Mouse (Mus musculus) lung, postnatal 0 days (tissue): Measurements from ENCODE around the gene Spz1. TPM values are rescaled to one million over a fixed set of nuclear protein-coding genes. Genes with fewer than 3 reads are reported as not detected.

Source experiments
- ATAC-seq: fragments of 200-750 bp; cut with Nextera tagmentation; 2 replicates; pipeline ENCODE4 v1.8.0; 2017; ENCODE audit warnings: moderate library complexity
- DNase-seq: peaks from one replicate; pipeline ENCODE4 v3.0.0-alpha.2; 2016; ENCODE audit warnings: low spot score
- H3K27ac ChIP-seq: fragments of 300-500 bp; sonication (generic); 2 replicates; pipeline ENCODE4 v1.5.1; 2014; ENCODE audit warnings: antibody characterized with exemption, mild to moderate bottlenecking, low read length, mixed read lengths
- H3K27me3 ChIP-seq: fragments of 300-500 bp; sonication (generic); replicated peaks from 2 replicates; pipeline ENCODE4 v1.6.1; 2014; ENCODE audit warnings: low read length, mixed read lengths; ENCODE audit not compliant: insufficient read depth
- H3K36me3 ChIP-seq: fragments of 300-500 bp; sonication (generic); 2 replicates; pipeline ENCODE4 v1.6.1; 2014; ENCODE audit warnings: low read length, mixed read lengths; ENCODE audit not compliant: insufficient read depth
- H3K4me1 ChIP-seq: fragments of 300-500 bp; sonication (generic); 2 replicates; pipeline ENCODE4 v1.6.1; 2014; ENCODE audit warnings: antibody characterized with exemption, low read depth, low read length, mixed read lengths; ENCODE audit not compliant: insufficient read depth
- H3K4me2 ChIP-seq: fragments of 300-500 bp; sonication (generic); replicated peaks from 2 replicates; pipeline ENCODE4 v1.6.1; 2014; ENCODE audit warnings: low read depth, mild to moderate bottlenecking, low read length, moderate library complexity, mixed read lengths
- H3K4me3 ChIP-seq: fragments of 300-500 bp; sonication (generic); 2 replicates; pipeline ENCODE4 v1.5.1; 2014; ENCODE audit warnings: low read depth, low read length
- H3K9ac ChIP-seq: fragments of 300-500 bp; sonication (generic); replicated peaks from 2 replicates; pipeline ENCODE4 v1.6.1; 2014; ENCODE audit warnings: low read depth, mild to moderate bottlenecking
- H3K9me3 ChIP-seq: fragments of 300-500 bp; sonication (generic); 2 replicates; pipeline ENCODE4 v1.6.1; 2016; ENCODE audit warnings: low read length, mixed read lengths
- CTCF ChIP-seq: IDR thresholded peaks from 2 replicates; pipeline ENCODE4 v1.5.1; 2016; ENCODE audit warnings: antibody characterized with exemption, mild to moderate bottlenecking
- EP300 ChIP-seq: IDR thresholded peaks from 2 replicates; pipeline ENCODE4 v1.6.1; 2016; ENCODE audit warnings: antibody characterized with exemption, mild to moderate bottlenecking, control low read depth
- WGBS: fragments of 180-500 bp; shearing (Covaris S2); extraction: QIAGEN DNeasy Blood & Tissue Kit; methylation state at CpG from one replicate; pipeline ENCODE4 v1.1.7; 2014; 5-methylcytosine and 5-hydroxymethylcytosine counted together
- polyA plus RNA-seq: library from polyadenylated mRNA; unstranded; fragments of >200 nt; fragmentation: Nextera tagmentation; extraction: Ambion mirVana; gene quantifications from 2 replicates; pipeline ENCODE4 v1.2.1, GENCODE M21; 2015

Gene Spz1
- not detected in 2 replicates for polyA plus RNA-seq

DNA sequence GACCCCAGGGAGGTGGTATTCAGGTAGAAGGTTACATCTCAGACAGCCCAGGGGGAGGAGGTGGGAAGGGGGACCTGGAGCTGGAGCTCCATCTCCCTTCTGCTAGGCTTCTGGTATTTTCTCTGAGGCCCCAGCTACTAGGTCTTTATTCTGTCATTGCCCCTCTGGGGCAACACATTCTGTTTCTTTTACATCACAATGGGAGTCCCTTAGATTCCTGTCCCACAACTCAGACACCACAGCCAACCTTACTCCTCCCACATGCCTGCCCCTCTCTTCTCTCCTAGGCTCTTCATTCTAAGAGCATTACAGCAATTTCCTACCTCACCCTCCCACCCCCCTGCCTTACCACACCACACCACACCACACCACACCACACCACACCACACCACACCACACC lies at the start of gene Spz1:
Spz1 (minus strand) TSS at position 101 of the 400 bp plus-strand sequence.
- no peaks in the 10 kb centered on the region for H3K36me3 ChIP-seq
- ATAC-seq (no peak), DNase-seq (no peak)
- no peak within 1 kb of the TSS for H3K27ac ChIP-seq
- no peak for TF ChIP-seq EP300
- no peak for TF ChIP-seq CTCF
- no peak within 1 kb of the TSS for H3K4me2 ChIP-seq
- H3K9ac ChIP-seq = no peak within 1 kb of the TSS
- no peak within 1 kb of the TSS for H3K4me3 ChIP-seq
- no peaks in the 10 kb centered on the region for H3K4me1 ChIP-seq
- no peaks in the 10 kb centered on the region for H3K27me3 ChIP-seq
- no peaks in the 10 kb centered on the region for H3K9me3 ChIP-seq

- Histone ChIP-seq H3K27me3 (no peaks in the 10 kb centered on the region), H3K27ac (no peak overlapping the region), H3K9ac (no peak overlapping the region), H3K36me3 (no peaks in the 10 kb centered on the region), H3K9me3 (no peaks in the 10 kb centered on the region), H3K4me3 (no peak overlapping the region), H3K4me2 (no peak overlapping the region), H3K4me1 (peaks cover 8% of the 10 kb centered on the region; the same call in 1 of the 2 replicates)
- no peak for TF ChIP-seq CTCF
- TF ChIP-seq EP300 = no peak
- no peak for ATAC-seq
- WGBS = 63% methylated on average over 8 of the region's 8 CpGs
- DNase-seq = no peak
Observed at GRCm38 (mm10) chr13:92616459-92616858, 40.5 kb upstream of the Spz1 start.

DNA sequence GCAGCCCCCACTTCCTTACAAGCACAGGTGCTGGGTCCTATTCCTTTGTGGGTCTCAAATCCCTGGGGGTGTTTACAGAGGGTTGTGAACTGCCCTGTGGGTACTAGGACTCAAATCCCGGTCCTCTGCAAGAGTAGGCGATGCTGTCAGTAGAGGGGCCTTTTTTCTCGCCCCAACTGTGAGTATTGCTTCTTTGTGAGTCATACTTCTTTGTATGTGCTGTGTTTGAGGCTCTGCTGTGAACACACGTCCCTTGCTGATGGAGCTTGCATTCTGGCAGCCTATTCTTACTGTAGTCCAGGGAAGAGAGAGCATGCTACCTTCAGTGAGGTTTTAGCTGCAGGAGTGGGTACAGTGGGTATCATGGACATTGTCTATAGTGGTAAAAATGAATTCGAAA lies 39.2 kb upstream of the Spz1 start:
- DNase-seq (no peak), ATAC-seq (no peak)
- no peaks in the 10 kb centered on the region for H3K27me3 ChIP-seq
- no peak overlapping the region for H3K27ac ChIP-seq
- H3K4me2 ChIP-seq = no peak overlapping the region
- no peak overlapping the region for H3K9ac ChIP-seq
- H3K36me3 ChIP-seq = no peaks in the 10 kb centered on the region
- no peak for TF ChIP-seq EP300
- TF ChIP-seq CTCF = no peak
- no peak overlapping the region for H3K4me3 ChIP-seq
- H3K9me3 ChIP-seq = no peaks in the 10 kb centered on the region
- WGBS = 85% methylated on average over 5 of the region's 5 CpGs
- H3K4me1 ChIP-seq = peaks cover 8% of the 10 kb centered on the region; the same call in 1 of the 2 replicates

DNA sequence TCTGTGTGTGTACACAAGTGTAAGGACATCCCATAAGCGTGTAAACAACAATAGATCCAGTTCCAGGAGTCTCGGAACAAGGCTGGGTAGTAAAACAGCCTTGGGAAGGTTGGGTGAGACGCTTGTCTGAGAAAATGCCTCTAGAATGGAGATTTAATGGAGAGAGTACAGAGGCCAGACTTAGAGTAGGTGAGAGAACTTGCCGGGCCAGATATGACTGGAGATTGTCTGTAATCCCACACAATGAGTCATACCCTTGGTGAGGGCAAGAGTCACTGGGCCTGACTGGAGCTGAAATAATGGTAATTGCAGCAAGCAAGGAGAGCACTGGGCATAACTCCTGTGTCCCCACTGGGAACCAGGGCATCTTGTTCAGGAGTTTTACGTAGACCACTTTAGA lies 37.1 kb upstream of the Spz1 start:
- Histone ChIP-seq H3K4me3 (no peak overlapping the region), H3K4me1 (peaks cover 12% of the 10 kb centered on the region; the same call in 1 of the 2 replicates), H3K9me3 (no peaks in the 10 kb centered on the region), H3K9ac (no peak overlapping the region), H3K4me2 (peak overlapping the region; percentile 96; the same call in 1 of the 2 replicates), H3K27ac (no peak overlapping the region), H3K27me3 (no peaks in the 10 kb centered on the region), H3K36me3 (no peaks in the 10 kb centered on the region)
- DNase-seq (peak; percentile 69), ATAC-seq (peak; percentile 20; the same call in 1 of the 2 replicates)
- TF ChIP-seq CTCF = no peak
- no peak for TF ChIP-seq EP300
- WGBS = 55% methylated on average over 5 of the region's 5 CpGs

DNA sequence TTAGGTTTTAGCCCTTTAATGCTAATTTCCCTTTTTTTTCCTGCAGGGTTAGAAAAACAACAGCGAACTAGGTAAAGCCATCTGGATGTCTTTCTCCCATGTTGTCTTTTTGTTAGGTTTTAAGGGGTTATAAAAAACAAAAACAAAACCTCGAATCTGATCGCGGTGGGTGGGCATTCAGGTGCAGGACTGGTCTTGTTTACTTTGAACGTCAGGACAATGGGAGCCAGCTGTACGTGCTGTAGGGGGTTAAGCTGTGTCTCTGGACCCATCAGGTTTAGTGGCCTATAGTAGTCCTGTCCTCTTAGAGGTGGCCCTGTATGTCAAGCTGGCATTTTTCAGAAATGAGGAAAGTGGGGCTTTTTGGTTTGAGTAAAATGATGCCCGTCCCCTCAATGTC lies 35.9 kb upstream of the Spz1 start:
- 0 out of 2 replicates have a peak overlapping the region, but pooled peaks have one; percentile 97 for H3K27ac ChIP-seq
- H3K36me3 ChIP-seq = no peaks in the 10 kb centered on the region
- H3K27me3 ChIP-seq = no peaks in the 10 kb centered on the region
- ATAC-seq = no peak
- TF ChIP-seq CTCF (no peak), EP300 (no peak)
- DNase-seq = no peak
- 10% methylated on average over 7 of the region's 7 CpGs for WGBS
- H3K4me2 ChIP-seq = peak overlapping the region; percentile 96
- H3K4me1 ChIP-seq = peaks cover 12% of the 10 kb centered on the region; the same call in 1 of the 2 replicates
- peak overlapping the region; percentile 85 for H3K4me3 ChIP-seq
- peak overlapping the region; percentile 76 for H3K9ac ChIP-seq
- no peaks in the 10 kb centered on the region for H3K9me3 ChIP-seq

DNA sequence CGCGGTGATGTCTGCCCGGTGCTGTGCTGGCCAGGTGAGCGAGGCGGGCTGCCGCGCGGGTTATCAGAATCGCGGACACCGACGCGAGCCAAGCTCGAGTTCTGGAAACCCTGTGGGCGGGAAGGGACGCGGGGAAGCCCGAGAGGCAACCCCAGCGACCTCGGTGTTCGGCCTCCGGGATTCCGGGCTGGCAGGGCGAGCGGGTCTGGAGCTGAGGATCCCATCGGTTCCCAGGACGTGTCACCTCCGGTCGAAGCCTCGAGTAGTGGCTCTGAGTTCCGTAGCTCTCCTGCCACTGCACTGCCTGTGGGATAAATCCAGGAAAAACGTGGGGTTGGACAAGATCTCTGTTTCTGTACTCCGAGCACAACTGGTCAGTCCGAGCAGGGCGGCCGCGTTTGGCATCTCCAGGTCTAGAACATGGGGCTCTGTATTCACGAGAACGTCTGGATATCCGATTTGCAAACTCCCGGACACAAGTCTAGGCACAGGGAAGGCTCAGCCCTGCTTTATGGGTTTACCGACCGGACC lies 35.3 kb upstream of the Spz1 start:
- peak overlapping the region; percentile 96 for H3K4me2 ChIP-seq
- H3K27ac ChIP-seq = peak overlapping the region; percentile 97
- no peak for DNase-seq
- peak overlapping the region; percentile 85 for H3K4me3 ChIP-seq
- peak overlapping the region; percentile 76 for H3K9ac ChIP-seq
- H3K4me1 ChIP-seq = peaks cover 12% of the 10 kb centered on the region; the same call in 1 of the 2 replicates
- WGBS = under 1% methylated on average over 43 of the region's 43 CpGs
- no peak for TF ChIP-seq CTCF
- TF ChIP-seq EP300 = no peak
- no peaks in the 10 kb centered on the region for H3K27me3 ChIP-seq
- H3K36me3 ChIP-seq = no peaks in the 10 kb centered on the region
- ATAC-seq = peak; percentile 51
- H3K9me3 ChIP-seq = no peaks in the 10 kb centered on the region
